Mouse (Mus musculus) skeletal muscle tissue, adult 2 months (tissue): ENCODE results near the gene Sphk2.

ENCODE experiments used
- DNase-seq: peaks from one replicate; pipeline ENCODE4 v3.0.0-alpha.2; 2012; ENCODE audit warnings: low read depth, low spot score

Gene Sphk2

GRCm38 (mm10) chr7:45660746-45661478 is 56.9 kb downstream of the Sphk2 start:
- no peak for DNase-seq
